Mouse (Mus musculus) layer of hippocampus, postnatal 14 days (tissue): Measurements from ENCODE around the gene Anks1. TPM values are rescaled to one million over a fixed set of nuclear protein-coding genes. Genes with fewer than 3 reads are reported as not detected.
A peak's percentile ranks its signal among the peaks of the same experiment; 100 is the strongest.
"Not testable (repeated sequence)": the region's sequence is repeated elsewhere in the genome, so short reads cannot be mapped to it uniquely, and the experiment has no call there.

Source experiments
- DNase-seq, 2 experiments: peaks; one replicate each; pipeline ENCODE4 v3.0.0; 2021 to 2022; ENCODE audit warnings: low spot score in 2 of 2, mixed read lengths in 1 of 2
- total RNA-seq, 2 experiments: library from RNA; stranded (reverse); gene quantifications; 2 replicates each; pipeline ENCODE4 v1.2.3; 2021

The Anks1 gene
- total RNA-seq, 2 experiments from 2014 or later = 38.0 to 39.5 TPM

DNA sequence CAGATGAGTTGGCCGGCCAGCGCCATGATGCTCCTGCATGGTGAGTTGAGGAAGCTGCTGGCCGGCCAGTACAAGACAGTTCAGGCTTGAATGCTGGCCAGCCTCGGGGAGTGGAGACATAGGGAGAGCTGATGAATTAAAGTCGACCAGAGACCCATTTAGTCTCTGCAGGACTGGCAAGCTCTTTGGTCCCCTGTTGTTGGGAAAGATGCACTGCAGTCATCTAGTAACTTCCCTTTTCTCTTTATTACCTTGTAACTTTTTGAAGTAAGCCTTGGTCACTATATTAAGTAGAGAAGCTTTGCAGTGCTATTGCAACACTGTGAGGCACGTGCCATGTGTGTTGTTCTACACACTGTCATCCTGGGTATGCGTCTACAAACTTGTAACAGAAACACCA, 16.4 kb downstream of the Anks1 start:
- DNase-seq = no peak

GRCm38 (mm10) chr17:27930291-27930690, 21.2 kb downstream of the Anks1 start:
- no peak for DNase-seq

GRCm38 (mm10) chr17:27931826-27932225, 22.7 kb downstream of the Anks1 start:
- DNase-seq = no peak

GRCm38 (mm10) chr17:27934136-27934910, 25.2 kb downstream of the Anks1 start:
- no peak for DNase-seq

- no peak for DNase-seq
Measured at GRCm38 (mm10) chr17:27935091-27935490, 26.0 kb downstream of the Anks1 start.

DNA sequence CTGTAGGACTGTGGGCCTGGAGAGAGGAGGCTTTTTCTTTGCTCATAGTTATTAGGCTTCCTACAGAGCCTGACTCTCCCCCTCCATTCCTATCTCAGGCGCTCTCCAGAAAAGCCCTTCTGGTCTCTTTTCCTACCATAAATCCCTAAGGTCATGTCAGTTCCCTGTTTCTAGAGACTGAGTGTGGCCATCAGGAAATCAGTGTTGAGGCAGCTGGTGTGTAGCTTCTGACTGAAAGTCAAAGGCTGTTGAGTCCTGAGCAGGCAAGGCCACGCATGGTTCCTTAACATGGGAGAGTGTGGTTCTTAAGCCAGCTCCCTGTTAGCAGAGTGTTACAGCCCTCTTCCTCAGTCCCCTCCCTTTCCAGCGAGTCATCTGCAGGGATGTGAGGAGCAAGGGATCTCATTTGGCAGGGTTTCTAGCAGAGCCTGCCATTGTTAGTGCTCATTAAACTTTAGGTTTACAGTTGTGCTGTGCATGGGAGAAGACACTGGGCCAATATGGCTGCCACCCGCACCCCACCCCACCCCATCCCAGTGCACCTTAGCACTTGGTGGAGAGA, 28.0 kb downstream of the Anks1 start:
- DNase-seq = no peak

- peak in 1 of 2 experiments; percentile 37 for DNase-seq
Measured at GRCm38 (mm10) chr17:27938121-27938754, 29.1 kb downstream of the Anks1 start.

GRCm38 (mm10) chr17:27939028-27939427, 29.9 kb downstream of the Anks1 start:
- DNase-seq = no peak

DNA sequence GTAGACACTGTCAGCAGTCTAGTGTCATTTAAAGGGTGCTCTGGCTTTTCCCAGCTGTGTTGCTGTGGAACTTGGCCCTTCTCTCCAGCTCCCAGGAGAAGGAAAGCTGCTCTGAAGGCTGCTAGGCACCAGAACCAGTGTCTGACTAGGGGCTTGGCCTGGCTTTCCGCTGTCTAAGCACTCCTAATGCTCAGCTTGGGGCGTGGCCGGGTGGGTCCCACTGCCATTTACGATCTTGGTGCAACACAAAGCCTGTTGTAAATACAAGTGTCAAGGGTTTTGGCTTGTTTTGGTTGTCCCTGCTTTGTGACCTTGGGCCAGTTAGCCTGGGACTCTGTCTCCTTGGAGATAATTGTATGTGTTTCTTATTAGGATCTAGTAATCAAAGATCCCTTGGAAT, 31.2 kb downstream of the Anks1 start:
- no peak for DNase-seq

DNA sequence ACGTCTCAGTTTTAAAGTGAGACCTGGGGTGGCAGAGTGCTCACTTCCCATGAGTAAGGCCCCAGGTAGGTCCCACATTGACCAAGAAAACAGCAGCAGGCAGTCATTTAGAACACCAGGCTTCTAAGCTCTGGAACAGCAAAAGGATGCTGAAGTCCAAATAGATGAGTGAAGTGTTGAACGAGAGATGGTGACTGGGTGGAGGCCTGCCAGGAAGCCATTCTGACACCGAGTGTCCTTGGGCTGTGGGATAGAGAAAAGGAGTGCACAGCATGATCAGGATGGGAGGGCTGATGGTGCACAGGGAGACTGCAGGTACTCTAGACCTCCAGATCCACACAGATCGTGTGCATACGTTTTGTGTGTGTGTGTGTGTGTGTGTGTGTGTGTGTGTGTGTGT, 32.1 kb downstream of the Anks1 start:
- DNase-seq = no peak

GRCm38 (mm10) chr17:27941698-27942097, 32.6 kb downstream of the Anks1 start:
- no peak for DNase-seq

GRCm38 (mm10) chr17:27942131-27942530, 33.0 kb downstream of the Anks1 start:
- DNase-seq = no peak

DNA sequence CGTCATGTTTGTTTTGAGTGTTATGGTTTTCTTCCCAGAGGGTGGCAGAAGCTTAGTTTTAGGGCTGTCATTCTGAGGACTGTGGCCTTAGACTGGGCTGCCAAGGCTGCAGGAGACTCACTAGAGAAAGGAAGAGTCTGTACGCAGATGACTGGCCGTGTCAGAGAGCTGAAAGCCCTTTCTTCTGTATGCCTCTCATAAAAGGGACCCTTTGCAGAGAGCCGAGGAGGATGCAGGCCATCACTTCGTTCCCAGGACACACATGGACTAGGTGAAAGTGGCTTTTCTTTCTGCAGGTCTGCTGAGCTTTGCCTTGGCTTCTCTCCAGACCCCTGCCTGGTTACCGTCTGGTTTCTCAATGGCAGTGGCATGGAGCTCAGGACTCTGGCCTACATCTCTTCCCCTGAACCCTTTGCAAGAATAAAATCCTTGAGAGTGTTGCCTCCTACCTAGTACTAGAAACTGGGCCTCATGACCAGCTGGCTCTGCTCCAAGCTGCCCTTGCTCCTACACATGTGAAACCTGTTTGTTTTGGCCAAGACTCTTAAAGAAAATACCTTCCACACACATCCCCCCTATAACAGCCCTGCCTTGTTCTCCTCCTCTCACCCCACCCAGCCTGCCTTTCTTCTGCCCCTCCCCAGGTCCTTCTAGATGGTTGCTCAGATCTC, 36.6 kb downstream of the Anks1 start:
- peak in 1 of 2 experiments; percentile 39 for DNase-seq

DNA sequence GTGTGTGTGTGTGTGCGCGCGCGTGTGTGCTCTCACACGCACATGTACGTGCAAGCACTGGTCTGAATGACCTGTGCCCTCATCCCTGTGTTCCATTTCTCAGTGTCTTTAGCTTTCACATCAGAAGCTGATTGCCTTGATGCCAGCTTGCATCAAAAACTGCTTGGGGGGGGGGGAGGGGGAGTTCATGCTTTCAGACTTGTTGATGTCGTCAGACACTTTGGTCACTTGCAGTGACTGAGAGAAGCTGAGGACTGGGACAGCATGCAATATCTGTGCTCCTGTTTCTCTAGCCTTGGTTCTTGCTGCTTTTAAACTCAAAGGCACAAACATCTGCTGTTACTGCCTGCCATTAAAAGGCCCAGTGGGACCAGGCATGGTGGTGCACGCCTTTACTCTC, 37.3 kb downstream of the Anks1 start:
- DNase-seq = no peak

- no peak for DNase-seq
Measured at GRCm38 (mm10) chr17:27947155-27947554, 38.0 kb downstream of the Anks1 start.

DNA sequence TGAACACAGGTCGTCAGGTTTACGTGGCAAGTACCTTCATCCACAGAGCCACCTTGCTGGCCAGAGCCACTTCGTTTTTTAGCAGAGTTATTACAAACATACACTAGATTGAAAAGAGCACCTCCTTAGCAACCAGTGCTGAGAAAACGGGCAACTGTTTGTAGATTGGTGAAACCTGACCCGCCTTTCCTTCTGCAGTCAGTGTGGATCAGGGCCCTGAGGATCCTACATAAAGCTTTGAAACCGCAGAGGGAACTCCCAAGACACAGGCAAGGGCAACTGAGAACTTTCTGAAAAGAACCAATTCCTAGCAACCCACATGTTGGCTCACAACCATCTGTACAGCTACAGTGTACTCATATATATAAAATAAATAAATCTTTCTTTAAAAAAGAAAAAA, 44.0 kb downstream of the Anks1 start:
- DNase-seq = no peak

DNA sequence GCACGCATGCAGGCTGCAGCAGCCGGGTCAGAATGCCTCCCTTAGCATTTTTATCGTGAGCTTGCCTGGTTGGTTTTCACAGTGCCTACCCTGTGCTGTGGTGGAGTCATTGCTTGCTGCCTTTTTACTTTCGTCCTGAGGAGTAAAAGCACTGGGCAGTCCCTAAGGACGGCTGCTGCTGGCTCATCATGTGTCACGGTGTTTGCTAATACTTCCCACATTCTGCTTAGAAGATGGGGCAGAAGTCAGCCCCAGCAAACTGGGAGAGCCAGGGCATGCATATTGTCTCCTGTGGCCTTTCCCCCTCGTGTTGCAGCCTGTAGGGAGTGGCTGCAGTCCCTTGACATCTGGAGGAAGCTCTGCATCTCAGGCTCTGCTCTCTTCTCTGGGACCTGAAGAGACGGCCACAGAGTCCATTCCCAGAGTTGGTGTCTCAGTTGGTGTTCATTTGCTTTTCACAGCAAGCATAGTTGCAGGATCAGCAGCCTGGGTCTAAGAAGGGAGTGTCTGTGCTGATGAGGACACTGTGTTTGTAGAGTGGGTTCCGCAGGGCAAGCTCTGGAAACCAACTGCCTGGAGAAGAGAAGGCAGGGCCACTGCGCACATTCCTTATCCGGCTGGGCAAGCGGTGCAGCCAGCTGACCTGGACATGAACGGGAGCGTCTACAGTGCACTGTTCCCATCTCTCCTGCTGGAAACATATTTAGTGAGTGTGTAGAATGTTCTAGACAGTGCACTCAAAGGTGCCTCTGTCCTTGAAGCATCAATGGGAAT, 45.7 kb downstream of the Anks1 start:
- no peak for DNase-seq

- no peak for DNase-seq
Measured at GRCm38 (mm10) chr17:27957649-27958048, 48.5 kb downstream of the Anks1 start.

GRCm38 (mm10) chr17:27960128-27961111, 51.3 kb downstream of the Anks1 start:
- no peak for DNase-seq

GRCm38 (mm10) chr17:27963120-27963519, 54.0 kb downstream of the Anks1 start:
- not testable (repeated sequence) for DNase-seq
